Mouse (Mus musculus) T-cell, adult 66 days (primary cell): ENCODE results near the gene Slc52a3. TPM values are rescaled to one million over a fixed set of nuclear protein-coding genes. Genes with fewer than 3 reads are reported as not detected.

Source experiments
- total RNA-seq, 2 experiments: library from RNA; stranded (reverse); gene quantifications; 3 replicates in 1 of 2; 4 replicates in 1 of 2; pipeline ENCODE4 v1.2.4; 2023

Gene Slc52a3
- 1 to 10 TPM; 2.3 to 3.2 TPM for total RNA-seq

GRCm38 (mm10) chr2:151996229-151997189, at the start of gene Slc52a3:
Gene Slc52a3, plus strand, starts transcription at chr2:151996511.

GRCm38 (mm10) chr2:151979470-151980354, 16.6 kb upstream of the Slc52a3 start, which contains the start of gene Fam110a:
Gene Fam110a, minus strand, starts transcription at chr2:151980219.

Other genes with a start within 250 kb of the Slc52a3 start
- not detected for gene Rspo4, start 153.6 kb upstream of the Slc52a3 start, total RNA-seq
- gene Angpt4, start 85.3 kb upstream of the Slc52a3 start, total RNA-seq = not detected
- gene Fam110a, start 16.3 kb upstream of the Slc52a3 start, total RNA-seq = 1 to 10 TPM; 6.0 to 6.9 TPM
- not detected for gene Scrt2, start 85.0 kb downstream of the Slc52a3 start, total RNA-seq
- under 1 TPM in 1 of 2 experiments, not detected in 1; 0.76 TPM for gene Srxn1, start 109.0 kb downstream of the Slc52a3 start, total RNA-seq
- not detected for gene Tcf15, start 147.1 kb downstream of the Slc52a3 start, total RNA-seq
- gene Csnk2a1, start 230.3 kb downstream of the Slc52a3 start, total RNA-seq = 100 to 1,000 TPM; 126 to 130 TPM